Mouse (Mus musculus): ENCODE results near the gene Rhbdd2. TPM values are rescaled to one million over a fixed set of nuclear protein-coding genes. Genes with fewer than 3 reads are reported as not detected.
"Not testable (repeated sequence)": the region's sequence is repeated elsewhere in the genome, so short reads cannot be mapped to it uniquely, and the experiment has no call there.

Rhbdd2 gene
- polyA plus RNA-seq (2015; fragmentation: Nextera tagmentation; extraction: Ambion mirVana): 83.9 and 89.3 TPM in 2 replicates

DNA sequence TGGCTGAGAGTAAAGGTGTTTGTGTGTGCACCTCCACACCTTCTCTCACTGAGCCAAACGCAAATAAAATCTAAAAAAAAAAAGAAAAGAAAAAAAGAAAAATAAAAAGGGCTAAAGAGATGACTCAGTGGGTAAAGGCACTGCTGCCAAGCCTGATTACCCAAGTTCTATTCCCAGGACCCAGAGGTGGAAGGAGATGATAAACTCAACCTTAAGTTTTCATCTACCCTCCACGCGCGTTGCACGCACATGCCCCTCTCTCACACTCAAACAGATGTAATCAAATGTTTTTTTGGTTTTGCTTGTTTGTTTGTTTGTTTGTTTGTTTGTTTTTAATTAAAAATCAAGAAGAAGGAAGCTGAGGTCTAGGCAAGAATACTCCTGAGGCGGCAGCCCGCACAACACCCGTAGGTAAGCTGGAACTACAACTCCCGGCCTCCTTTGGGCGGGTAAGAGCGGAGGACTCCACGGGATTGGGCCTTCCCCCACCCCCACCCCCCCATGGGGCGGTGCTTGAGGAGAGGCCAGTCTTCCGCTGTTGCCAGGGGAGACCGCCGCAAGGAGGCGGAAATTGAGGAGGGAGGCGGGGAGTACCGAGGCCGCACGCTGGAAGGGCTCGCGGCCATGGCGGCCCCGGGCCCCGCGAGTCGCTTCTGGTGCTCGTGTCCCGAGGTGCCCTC lies at the start of gene Rhbdd2:
TSS of gene Rhbdd2 (plus strand) at position 502 of the 680 bp plus-strand sequence.
- peaks cover 14% of the 10 kb centered on the region for H3K4me1 ChIP-seq (replicated peaks)

DNA sequence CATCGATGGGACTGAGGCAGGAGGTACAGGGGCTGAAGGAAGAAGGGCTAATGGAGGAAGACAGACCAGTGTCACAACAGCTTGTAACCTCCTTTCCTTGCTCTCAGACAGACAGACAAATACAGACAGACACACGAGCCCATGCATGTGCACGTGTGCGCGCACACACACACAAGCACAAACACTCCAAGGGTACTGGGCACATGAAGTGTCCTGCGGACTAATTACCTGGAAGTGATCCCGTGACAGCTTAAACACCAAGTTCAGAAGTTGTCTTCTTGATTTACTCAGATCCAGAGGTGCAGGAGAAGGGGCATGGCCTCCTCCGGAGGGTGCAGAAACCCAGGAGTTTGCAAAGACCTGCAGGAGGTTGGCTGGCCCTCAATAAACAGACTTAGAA lies 46.7 kb upstream of the Rhbdd2 start:
- WGBS: 90% methylated on average over 8 of the region's 8 CpGs
- no peak for ATAC-seq (ENCODE audit: low FRiP score, low read depth)
- H3K27me3 ChIP-seq: no peaks in the 10 kb centered on the region

More for the DNA sequence above, at the start of gene Rhbdd2:
- Histone ChIP-seq H3K27ac (replicated peaks) (peak within 1 kb of the TSS; percentile 95), H3K4me2 (peak within 1 kb of the TSS; percentile 64), H3K9ac (peak within 1 kb of the TSS; percentile 82), H3K4me3 (peak within 1 kb of the TSS; percentile 75), H3K27me3 (no peaks in the 10 kb centered on the region), H3K36me3 (peaks cover 15% of the 10 kb centered on the region), H3K9me3 (no peaks in the 10 kb centered on the region)
- WGBS: 14% methylated on average over 29 of the region's 30 CpGs
- peak; percentile 99 for ATAC-seq (ENCODE audit: low FRiP score, low read depth)

DNA sequence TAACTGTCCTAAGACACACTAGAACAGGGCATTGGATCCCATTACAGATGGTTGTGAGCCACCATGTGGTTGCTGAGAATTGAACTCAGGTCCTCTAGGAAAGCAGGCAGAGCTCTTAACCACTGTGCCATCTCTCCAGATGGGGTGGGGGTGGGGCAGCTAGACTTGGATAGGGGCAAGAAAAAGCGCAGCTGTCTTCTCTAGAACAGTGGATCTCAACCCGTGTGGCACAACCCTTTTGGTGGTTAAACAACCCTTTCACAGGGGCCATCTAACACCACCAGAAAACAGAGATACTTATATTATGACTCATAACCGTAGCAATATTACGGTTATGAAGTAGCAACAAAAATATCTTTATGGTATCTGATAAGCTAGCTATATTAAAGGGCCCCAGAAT lies 44.7 kb upstream of the Rhbdd2 start:
- no peaks in the 10 kb centered on the region for H3K9me3 ChIP-seq
- no peaks in the 10 kb centered on the region for H3K4me1 ChIP-seq (replicated peaks)
- no peaks in the 10 kb centered on the region for H3K36me3 ChIP-seq
- no peak for ATAC-seq (ENCODE audit: low FRiP score, low read depth)
- H3K4me2 ChIP-seq: no peak overlapping the region
- H3K27ac ChIP-seq (replicated peaks): no peak overlapping the region
- no peak overlapping the region for H3K9ac ChIP-seq
- WGBS: 86% methylated on average over 4 of the region's 4 CpGs
- H3K27me3 ChIP-seq: no peaks in the 10 kb centered on the region
- no peak overlapping the region for H3K4me3 ChIP-seq

More for the DNA sequence above, 46.7 kb upstream of the Rhbdd2 start:
- Histone ChIP-seq H3K36me3 (no peaks in the 10 kb centered on the region), H3K9me3 (no peaks in the 10 kb centered on the region), H3K4me1 (replicated peaks) (no peaks in the 10 kb centered on the region), H3K4me2 (no peak overlapping the region), H3K27ac (replicated peaks) (no peak overlapping the region), H3K4me3 (no peak overlapping the region), H3K9ac (no peak overlapping the region)

DNA sequence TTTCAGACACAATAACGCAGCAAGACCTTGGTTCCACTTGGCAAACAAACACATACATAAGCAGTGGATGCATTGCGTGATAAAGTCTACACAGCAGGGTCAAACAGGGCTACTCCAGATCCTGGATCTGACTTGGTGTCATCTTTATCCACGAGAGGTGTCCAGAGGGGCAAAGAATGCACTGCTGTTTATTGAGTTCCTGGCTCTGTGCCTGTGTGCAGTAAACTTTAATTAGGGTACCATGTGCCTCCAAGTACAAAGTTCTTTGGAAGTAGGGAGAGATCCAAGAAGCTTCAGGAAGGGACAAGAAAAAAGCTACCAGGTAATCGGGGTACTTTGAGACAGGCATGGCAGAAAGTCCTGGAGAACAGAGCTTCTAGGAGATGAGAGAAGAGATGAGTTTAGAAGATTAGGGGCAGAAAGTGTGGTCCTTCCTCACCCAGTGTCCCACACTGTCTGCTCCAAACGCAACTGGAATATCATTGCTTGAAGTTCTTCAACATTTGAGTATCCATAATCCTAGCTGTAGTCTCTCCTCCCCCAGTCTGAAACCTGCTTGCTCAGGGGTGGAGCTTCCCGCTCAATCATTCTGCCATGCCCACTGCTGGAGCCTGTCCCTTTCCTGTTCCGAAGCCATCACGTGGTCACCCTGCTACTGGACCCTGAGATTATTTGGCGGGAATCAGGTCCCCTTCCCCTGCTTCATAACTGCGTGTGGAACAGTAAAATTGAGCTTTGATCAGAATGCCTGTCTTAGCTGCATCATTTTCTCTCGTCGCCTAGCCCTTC lies 42.2 kb upstream of the Rhbdd2 start:
- Histone ChIP-seq H3K36me3 (no peaks in the 10 kb centered on the region), H3K9ac (no peak overlapping the region), H3K9me3 (no peaks in the 10 kb centered on the region), H3K27ac (replicated peaks) (no peak overlapping the region), H3K4me2 (no peak overlapping the region), H3K4me3 (no peak overlapping the region), H3K4me1 (replicated peaks) (no peaks in the 10 kb centered on the region), H3K27me3 (no peaks in the 10 kb centered on the region)
- no peak for ATAC-seq (ENCODE audit: low FRiP score, low read depth)
- 83% methylated on average over 12 of the region's 12 CpGs for WGBS

DNA sequence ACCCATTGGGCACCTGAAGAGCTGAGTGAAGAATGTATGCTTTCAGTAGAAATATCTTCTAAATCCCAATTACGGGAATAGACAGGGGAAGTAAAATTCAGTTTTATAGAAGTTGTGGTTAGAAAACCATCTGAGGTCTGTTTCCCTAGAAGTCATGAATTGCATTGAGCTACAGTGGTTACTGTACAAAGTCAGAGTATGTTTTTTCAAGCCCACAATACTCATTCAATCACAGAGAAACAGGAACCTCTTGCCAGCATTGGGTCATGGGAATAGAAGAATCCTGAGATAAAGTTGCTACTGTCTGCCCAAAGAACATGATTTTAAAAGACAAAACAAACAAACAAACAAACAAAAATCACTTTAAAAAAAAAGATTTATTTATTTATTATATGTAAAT lies 27.8 kb upstream of the Rhbdd2 start:
- not testable (repeated sequence) for H3K4me1 ChIP-seq (replicated peaks); H3K9ac ChIP-seq; H3K4me3 ChIP-seq; H3K4me2 ChIP-seq; ATAC-seq (ENCODE audit: low FRiP score, low read depth); H3K36me3 ChIP-seq; H3K9me3 ChIP-seq; H3K27ac ChIP-seq (replicated peaks); H3K27me3 ChIP-seq
- WGBS: no CpG with 5 or more reads among the region's 1 CpGs

DNA sequence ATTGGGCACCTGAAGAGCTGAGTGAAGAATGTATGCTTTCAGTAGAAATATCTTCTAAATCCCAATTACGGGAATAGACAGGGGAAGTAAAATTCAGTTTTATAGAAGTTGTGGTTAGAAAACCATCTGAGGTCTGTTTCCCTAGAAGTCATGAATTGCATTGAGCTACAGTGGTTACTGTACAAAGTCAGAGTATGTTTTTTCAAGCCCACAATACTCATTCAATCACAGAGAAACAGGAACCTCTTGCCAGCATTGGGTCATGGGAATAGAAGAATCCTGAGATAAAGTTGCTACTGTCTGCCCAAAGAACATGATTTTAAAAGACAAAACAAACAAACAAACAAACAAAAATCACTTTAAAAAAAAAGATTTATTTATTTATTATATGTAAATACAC lies 25.7 kb upstream of the Rhbdd2 start:
- H3K4me2 ChIP-seq; H3K9ac ChIP-seq; H3K9me3 ChIP-seq; H3K36me3 ChIP-seq; ATAC-seq (ENCODE audit: low FRiP score, low read depth); H3K27me3 ChIP-seq; H3K4me3 ChIP-seq; H3K27ac ChIP-seq (replicated peaks); H3K4me1 ChIP-seq (replicated peaks): not testable (repeated sequence)
- no CpG with 5 or more reads among the region's 1 CpGs for WGBS

DNA sequence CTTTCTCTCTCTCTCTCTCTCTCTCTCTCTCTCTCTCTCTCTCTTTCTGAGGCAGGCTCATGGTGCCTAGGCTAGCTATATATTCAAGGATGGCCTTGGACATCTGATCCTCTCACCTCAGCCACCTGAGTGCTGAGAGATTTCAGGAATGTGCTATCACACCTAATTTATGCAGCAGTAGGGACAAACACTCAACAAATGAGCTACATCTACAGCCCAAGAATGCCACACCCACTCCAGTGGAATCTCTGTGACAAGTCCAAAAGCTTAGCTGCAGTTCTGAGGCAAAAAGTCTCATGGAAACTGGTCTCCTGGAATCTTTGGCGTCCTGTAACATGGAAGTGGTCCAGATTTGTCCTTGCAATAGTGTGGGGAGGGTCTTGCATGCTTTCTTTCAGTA lies 24.8 kb upstream of the Rhbdd2 start:
- Histone ChIP-seq H3K27me3 (no peaks in the 10 kb centered on the region), H3K36me3 (no peaks in the 10 kb centered on the region), H3K4me2 (no peak overlapping the region), H3K9ac (no peak overlapping the region), H3K4me3 (no peak overlapping the region), H3K27ac (replicated peaks) (no peak overlapping the region), H3K9me3 (0 out of 2 replicates have a peak, but pooled peaks cover 4% of the 10 kb centered on the region), H3K4me1 (replicated peaks) (no peaks in the 10 kb centered on the region)
- WGBS: 42% methylated on average over 1 of the region's 1 CpGs
- no peak for ATAC-seq (ENCODE audit: low FRiP score, low read depth)

DNA sequence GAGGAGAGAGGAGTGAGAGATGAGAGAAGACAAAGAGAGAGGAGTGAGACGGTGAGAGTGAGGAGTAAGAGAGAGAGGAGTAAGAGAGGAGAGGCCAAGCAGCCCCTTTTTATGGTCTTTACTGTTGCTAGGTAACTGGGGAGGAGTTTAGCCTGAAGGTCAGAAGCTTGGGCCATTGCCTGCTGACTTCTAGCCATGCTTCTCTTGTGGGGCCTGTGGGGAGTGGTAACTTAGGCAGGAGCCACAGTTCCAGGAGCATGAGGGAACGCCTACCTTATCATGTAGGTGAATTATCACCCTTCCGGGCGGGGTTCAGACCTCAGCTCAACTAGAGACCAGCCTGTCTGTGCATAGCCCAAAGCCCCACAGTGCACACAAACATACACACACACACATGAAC lies 22.6 kb upstream of the Rhbdd2 start:
- Histone ChIP-seq H3K4me2 (no peak overlapping the region), H3K4me3 (no peak overlapping the region), H3K4me1 (replicated peaks) (no peaks in the 10 kb centered on the region), H3K9ac (no peak overlapping the region), H3K27ac (replicated peaks) (no peak overlapping the region), H3K36me3 (no peaks in the 10 kb centered on the region), H3K27me3 (no peaks in the 10 kb centered on the region), H3K9me3 (no peaks in the 10 kb centered on the region)
- 71% methylated on average over 4 of the region's 4 CpGs for WGBS
- no peak for ATAC-seq (ENCODE audit: low FRiP score, low read depth)

DNA sequence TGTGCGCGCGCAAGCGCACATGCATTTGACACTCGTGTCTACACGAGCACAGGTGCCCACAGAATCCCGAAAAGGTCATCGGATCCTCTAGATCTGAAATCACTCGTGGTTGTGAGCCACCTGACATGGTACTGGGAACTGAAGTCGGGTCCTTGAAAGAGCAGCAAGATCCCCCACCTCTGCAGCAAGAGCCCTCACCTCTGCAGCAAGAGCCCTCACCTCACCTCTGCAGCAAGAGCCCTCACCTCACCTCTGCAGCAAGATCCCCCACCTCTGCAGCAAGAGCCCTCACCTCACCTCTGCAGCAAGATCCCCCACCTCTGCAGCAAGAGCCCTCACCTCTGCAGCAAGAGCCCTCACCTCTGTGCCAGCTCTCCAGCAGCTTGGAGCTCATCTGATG lies 12.7 kb upstream of the Rhbdd2 start:
- H3K36me3 ChIP-seq; H3K27ac ChIP-seq (replicated peaks); H3K4me2 ChIP-seq; ATAC-seq (ENCODE audit: low FRiP score, low read depth); H3K9me3 ChIP-seq; H3K27me3 ChIP-seq; H3K9ac ChIP-seq; H3K4me1 ChIP-seq (replicated peaks); H3K4me3 ChIP-seq: not testable (repeated sequence)
- WGBS: 87% methylated on average over 10 of the region's 10 CpGs

DNA sequence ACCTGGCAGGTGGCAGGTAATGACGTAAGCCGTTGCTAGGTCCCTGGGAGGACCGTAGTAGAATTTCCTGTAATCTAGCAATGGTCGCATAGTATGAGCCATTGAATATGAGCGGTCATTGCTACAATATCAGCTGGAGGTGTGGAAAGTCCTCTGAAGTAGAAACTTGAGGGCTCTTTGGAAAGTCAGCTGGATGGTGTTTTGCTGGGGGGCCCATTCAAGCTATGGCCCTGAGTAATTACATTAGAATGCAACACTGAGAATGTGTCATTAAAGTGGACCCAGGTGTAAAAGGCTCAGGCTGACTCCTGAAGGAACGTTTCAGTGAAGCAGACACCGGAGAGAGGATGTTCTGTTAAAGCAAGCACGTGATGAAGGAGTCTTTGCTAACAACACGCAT lies 11.9 kb upstream of the Rhbdd2 start:
- H3K27ac ChIP-seq (replicated peaks): no peak overlapping the region
- H3K9me3 ChIP-seq: no peaks in the 10 kb centered on the region
- no peak overlapping the region for H3K4me3 ChIP-seq
- H3K36me3 ChIP-seq: no peaks in the 10 kb centered on the region
- no peak overlapping the region for H3K9ac ChIP-seq
- ATAC-seq (ENCODE audit: low FRiP score, low read depth): no peak
- no peak overlapping the region for H3K4me2 ChIP-seq
- no peaks in the 10 kb centered on the region for H3K27me3 ChIP-seq
- 88% methylated on average over 9 of the region's 9 CpGs for WGBS
- H3K4me1 ChIP-seq (replicated peaks): no peaks in the 10 kb centered on the region

DNA sequence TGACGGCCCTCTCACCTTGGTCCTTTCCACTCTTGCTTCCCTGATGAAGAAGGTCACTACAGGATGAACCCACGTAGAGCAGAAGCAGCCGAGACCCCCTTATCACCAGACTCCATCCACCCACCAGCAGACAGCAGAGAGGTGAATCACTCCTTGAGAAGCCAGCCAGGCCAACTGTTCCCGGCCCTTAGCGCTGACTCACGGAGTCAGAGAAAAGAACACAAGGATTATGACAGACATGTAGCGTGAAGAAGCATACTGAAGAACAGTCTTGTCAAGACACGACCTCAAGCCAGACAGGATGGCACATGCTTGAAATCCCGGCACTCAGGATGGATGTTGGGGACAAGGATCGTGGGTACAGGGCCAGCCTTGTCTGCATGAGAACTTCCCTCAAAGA lies 10.7 kb upstream of the Rhbdd2 start:
- 85% methylated on average over 10 of the region's 10 CpGs for WGBS
- Histone ChIP-seq H3K27ac (replicated peaks) (no peak overlapping the region), H3K4me1 (replicated peaks) (no peaks in the 10 kb centered on the region), H3K4me3 (no peak overlapping the region), H3K9me3 (no peaks in the 10 kb centered on the region), H3K9ac (no peak overlapping the region), H3K36me3 (no peaks in the 10 kb centered on the region), H3K27me3 (no peaks in the 10 kb centered on the region), H3K4me2 (no peak overlapping the region)
- no peak for ATAC-seq (ENCODE audit: low FRiP score, low read depth)

DNA sequence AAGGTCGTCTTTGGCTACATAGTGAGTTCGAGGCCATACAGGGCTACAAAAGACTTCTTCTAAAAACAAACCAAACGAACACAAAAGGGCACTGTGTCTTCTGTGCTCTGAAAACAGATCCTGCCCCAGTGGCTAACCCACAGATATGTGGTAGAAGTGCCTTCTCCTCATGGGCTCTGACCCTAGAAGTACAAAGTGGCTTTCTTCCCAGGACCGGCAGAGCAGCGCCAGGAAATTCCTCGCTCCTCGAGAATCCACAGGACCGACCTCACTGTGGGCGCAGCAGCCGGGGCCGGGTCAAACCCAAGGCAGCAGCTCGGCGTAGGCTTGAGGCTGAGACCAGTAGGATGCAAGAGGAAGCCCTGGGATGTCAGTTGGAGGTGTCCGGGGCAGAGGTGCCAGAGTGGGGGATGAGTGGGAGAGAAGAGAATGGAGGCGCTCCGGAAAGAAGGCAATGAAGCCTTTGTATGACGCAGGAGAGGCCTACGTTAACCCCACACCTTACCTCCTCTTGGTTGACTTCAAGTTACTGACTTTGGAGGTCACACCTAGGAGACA lies 9.3 kb upstream of the Rhbdd2 start:
- Histone ChIP-seq H3K4me1 (replicated peaks) (no peaks in the 10 kb centered on the region), H3K27me3 (no peaks in the 10 kb centered on the region), H3K9ac (no peak overlapping the region), H3K4me2 (no peak overlapping the region), H3K36me3 (no peaks in the 10 kb centered on the region), H3K4me3 (no peak overlapping the region), H3K9me3 (no peaks in the 10 kb centered on the region), H3K27ac (replicated peaks) (no peak overlapping the region)
- ATAC-seq (ENCODE audit: low FRiP score, low read depth): no peak
- WGBS: 87% methylated on average over 18 of the region's 18 CpGs

All from hindbrain, embryonic 15.5 days (tissue).